Mouse (Mus musculus): ENCODE measurements at regions not wholly inside any gene's neighbourhood (a gene's known extent, or its start where the extent isn't known, plus 50 kb on each side); places are given as distances from the start of the nearest gene placed in this dataset.

DNA sequence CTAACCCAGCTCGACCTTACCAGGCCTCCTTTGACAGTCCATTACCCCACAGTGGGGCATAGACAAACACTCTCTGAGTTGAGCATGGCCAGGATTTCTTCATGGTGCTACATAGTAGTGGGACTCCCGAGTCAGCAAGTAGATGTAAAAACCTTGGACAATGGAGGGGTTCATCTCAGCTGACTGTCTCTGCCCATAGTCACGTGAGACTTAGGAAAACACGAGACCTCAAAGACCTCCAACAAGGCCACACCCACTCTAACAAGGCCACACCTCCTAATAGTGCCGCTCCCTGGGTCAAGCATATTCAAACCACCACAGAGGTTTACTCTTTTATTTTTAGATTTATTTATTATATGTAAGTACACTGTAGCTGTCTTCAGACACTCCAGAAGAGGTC, 52.5 kb upstream of the Cldn24 start:
- 79% methylated on average over 5 of the region's 5 CpGs for WGBS
- Histone ChIP-seq H3K4me2 (replicated peaks) (no peak overlapping the region), H3K4me1 (no peaks in the 10 kb centered on the region), H3K9ac (no peak overlapping the region), H3K36me3 (no peaks in the 10 kb centered on the region), H3K27ac (no peak overlapping the region), H3K9me3 (no peaks in the 10 kb centered on the region), H3K27me3 (no peaks in the 10 kb centered on the region), H3K4me3 (no peak overlapping the region)
- ATAC-seq (ENCODE audit: insufficient number of reproducible peaks, insufficient read depth, low FRiP score, low TSS enrichment) = no peak

- WGBS = 79% methylated on average over 8 of the region's 8 CpGs
- H3K4me3 ChIP-seq = no peak overlapping the region
- no peaks in the 10 kb centered on the region for H3K9me3 ChIP-seq
- H3K4me1 ChIP-seq = peaks cover 3% of the 10 kb centered on the region; the same call in 1 of the 2 replicates
- H3K27me3 ChIP-seq = no peaks in the 10 kb centered on the region
- H3K36me3 ChIP-seq = no peaks in the 10 kb centered on the region
- H3K4me2 ChIP-seq (replicated peaks) = no peak overlapping the region
- ATAC-seq (ENCODE audit: insufficient number of reproducible peaks, insufficient read depth, low FRiP score, low TSS enrichment) = no peak
- no peak overlapping the region for H3K9ac ChIP-seq
- H3K27ac ChIP-seq = no peak overlapping the region
These were observed 53.2 kb upstream of the Cldn24 start for GRCm38 (mm10) chr8:47768751-47769150.

DNA sequence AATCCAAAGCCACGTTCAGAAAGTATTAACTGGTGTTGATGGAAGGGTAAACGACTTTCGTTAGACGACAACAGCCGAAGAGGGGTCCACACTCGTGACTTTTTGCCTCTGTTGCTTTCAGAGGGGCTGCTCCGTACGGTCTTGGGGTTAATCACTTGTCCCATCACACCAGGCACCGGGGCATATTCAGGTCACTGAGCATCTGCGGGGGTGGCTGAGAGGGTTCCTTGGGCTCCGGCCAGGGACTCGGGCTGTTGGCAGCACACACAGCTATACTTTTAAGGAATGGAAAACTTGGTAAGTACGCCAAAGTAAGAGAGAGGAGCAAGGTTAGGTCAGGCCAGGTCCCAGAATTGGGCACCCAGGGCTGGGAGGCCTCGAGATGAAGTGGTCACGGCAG, 50.7 kb upstream of the Cdkn2aip start:
- H3K4me1 ChIP-seq = peaks cover 11% of the 10 kb centered on the region
- 0 out of 2 replicates have a peak overlapping the region, but pooled peaks have one; percentile 7 for H3K4me2 ChIP-seq (replicated peaks)
- H3K9ac ChIP-seq = no peak overlapping the region
- ATAC-seq (ENCODE audit: insufficient number of reproducible peaks, insufficient read depth, low FRiP score, low TSS enrichment) = no peak
- no peak overlapping the region for H3K27ac ChIP-seq
- H3K4me3 ChIP-seq = no peak overlapping the region
- H3K9me3 ChIP-seq = no peaks in the 10 kb centered on the region
- no peaks in the 10 kb centered on the region for H3K27me3 ChIP-seq
- H3K36me3 ChIP-seq = no peaks in the 10 kb centered on the region
- 72% methylated on average over 15 of the region's 15 CpGs for WGBS

- Histone ChIP-seq H3K4me2 (replicated peaks) (0 out of 2 replicates have a peak overlapping the region, but pooled peaks have one; percentile 7), H3K4me1 (peaks cover 11% of the 10 kb centered on the region), H3K27ac (no peak overlapping the region)
These were observed 50.3 kb upstream of the Cdkn2aip start for GRCm38 (mm10) chr8:47764068-47764467.

More at GRCm38 (mm10) chr8:47764068-47764467, 50.3 kb upstream of the Cdkn2aip start:
- H3K9ac ChIP-seq = no peak overlapping the region
- no peaks in the 10 kb centered on the region for H3K27me3 ChIP-seq
- WGBS = 55% methylated on average over 11 of the region's 11 CpGs
- no peak overlapping the region for H3K4me3 ChIP-seq
- H3K9me3 ChIP-seq = no peaks in the 10 kb centered on the region
- no peak for ATAC-seq (ENCODE audit: insufficient number of reproducible peaks, insufficient read depth, low FRiP score, low TSS enrichment)
- no peaks in the 10 kb centered on the region for H3K36me3 ChIP-seq

All from embryonic facial prominence, embryonic 12.5 days (tissue).